Mouse (Mus musculus): ENCODE data around the gene Riox1. TPM values are rescaled to one million over a fixed set of nuclear protein-coding genes. Genes with fewer than 3 reads are reported as not detected.

Riox1 gene
- polyA plus RNA-seq, 1 experiment: 18.7 TPM

DNA sequence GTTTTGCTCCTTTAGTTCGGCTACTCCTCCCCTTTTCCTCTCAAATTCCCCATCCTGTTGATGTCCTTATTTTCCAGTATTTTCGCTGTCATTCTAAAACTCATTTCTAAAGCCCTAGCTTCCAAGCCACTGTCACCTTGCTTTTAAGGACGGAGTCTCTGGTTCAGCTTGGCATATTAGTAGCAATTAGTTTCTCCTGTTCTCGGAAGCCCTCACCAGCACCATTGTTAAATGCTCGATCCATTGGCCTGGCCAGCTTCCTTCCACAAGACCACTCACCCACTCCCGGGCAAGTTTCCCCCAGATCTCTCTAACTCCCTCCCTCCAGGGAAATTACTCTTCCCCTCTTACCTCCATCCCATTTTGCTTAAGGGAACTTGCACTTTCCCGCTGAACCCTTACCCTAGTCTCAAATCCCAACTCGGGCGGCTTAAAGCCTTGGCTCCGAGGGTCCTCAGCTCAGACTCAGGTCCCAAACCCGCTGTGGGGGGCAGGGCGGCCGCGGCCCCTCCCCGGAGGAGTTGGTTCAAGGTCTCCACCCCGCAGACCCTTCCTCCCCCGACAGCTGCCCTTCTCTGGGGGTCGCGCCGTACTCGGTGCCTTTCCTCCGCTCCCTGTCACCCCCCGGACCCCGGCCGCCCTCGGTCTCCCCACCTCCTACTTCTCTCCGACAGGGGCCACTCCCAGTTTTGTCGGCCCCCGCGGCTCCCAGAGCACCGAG lies 29.5 kb upstream of the Riox1 start:
- peaks cover 5% of the 10 kb centered on the region for H3K79me3 ChIP-seq (ENCODE audit: low read depth)
- H3K27me3 ChIP-seq (ENCODE audit: control insufficient read depth, insufficient read depth, insufficient read length): no peaks in the 10 kb centered on the region
- peaks cover 9% of the 10 kb centered on the region for H3K36me3 ChIP-seq (ENCODE audit: control insufficient read depth, insufficient read depth)
- no peak for TF ChIP-seq MYOD1 (IDR thresholded peaks at IDR 0.05; ENCODE audit: control insufficient read depth, insufficient read length, low read depth)
- TF ChIP-seq FOSL1 (IDR thresholded peaks at IDR 0.05; ENCODE audit: insufficient read depth, low read length, poor library complexity, severe bottlenecking): no peak
- TF ChIP-seq MYOG (IDR thresholded peaks at IDR 0.05; ENCODE audit: control insufficient read depth, extremely low read depth, insufficient read length): no peak
- no peak for TF ChIP-seq CEBPB (IDR thresholded peaks at IDR 0.05; ENCODE audit: low read depth)
- no peak for TF ChIP-seq CTCF (IDR thresholded peaks at IDR 0.05; ENCODE audit: control insufficient read depth, insufficient read depth, insufficient read length)
- no peak for TF ChIP-seq USF1 (IDR thresholded peaks at IDR 0.05; ENCODE audit: low read depth)
- TF ChIP-seq MAX (IDR thresholded peaks at IDR 0.05): no peak
- peak overlapping the region; percentile 79 for H3ac ChIP-seq (ENCODE audit: control insufficient read depth, insufficient read length, low read depth)
- H3K4me3 ChIP-seq (ENCODE audit: insufficient read depth, poor library complexity, severe bottlenecking): peak overlapping the region; percentile 89
- peaks cover 35% of the 10 kb centered on the region for H3K79me2 ChIP-seq (ENCODE audit: control insufficient read depth, insufficient read depth)

DNA sequence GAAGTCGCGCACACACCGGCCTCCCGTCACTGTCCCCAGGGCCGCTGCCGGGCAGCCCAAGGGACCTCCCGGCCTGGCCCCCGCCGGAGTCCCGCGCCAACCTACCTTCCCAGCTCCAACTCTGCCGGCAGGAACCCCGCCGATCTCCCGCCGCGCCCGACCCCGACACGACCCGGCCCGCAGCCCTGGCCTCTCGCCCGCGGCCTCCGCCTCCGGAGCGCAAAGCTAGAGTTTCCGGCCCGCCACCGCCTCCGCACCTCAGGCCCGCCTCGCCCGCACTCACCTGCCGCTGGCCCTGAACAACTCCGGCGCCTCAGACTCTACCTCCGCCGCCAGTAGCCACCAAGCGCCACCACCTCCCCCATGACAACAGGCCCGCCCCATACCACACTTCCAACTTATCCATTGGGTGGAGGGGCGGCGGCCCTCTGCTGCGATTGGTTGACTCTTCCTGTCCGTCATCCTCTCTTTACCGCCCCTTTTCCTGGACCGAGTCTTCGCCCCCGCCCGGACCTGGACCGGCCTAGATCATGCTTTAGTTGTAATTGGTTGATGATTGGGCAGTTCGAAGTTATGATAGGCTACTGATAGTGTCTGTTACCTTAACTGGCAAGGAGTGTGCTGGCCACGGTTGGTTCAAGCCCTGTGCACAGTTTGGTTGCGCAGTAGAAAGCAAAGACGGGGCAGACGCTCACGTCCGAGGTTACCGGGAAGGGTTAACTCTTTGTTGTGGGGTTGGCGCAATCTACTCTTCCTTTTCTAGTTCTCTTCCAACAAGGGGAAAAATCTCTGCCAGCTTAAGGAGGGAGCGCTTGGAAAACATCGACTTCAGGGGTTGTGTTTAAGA lies 28.6 kb upstream of the Riox1 start, which contains the start of gene Numb:
Numb (minus strand) TSS at position 400 of the 847 bp plus-strand sequence.
- peak within 1 kb of the TSS; percentile 79 for H3ac ChIP-seq (ENCODE audit: control insufficient read depth, insufficient read length, low read depth)
- H3K4me3 ChIP-seq (ENCODE audit: insufficient read depth, poor library complexity, severe bottlenecking): peak within 1 kb of the TSS; percentile 89
- no peaks in the 10 kb centered on the region for H3K27me3 ChIP-seq (ENCODE audit: control insufficient read depth, insufficient read depth, insufficient read length)
- H3K36me3 ChIP-seq (ENCODE audit: control insufficient read depth, insufficient read depth): peaks cover 6% of the 10 kb centered on the region
- H3K79me3 ChIP-seq (ENCODE audit: low read depth): peaks cover 3% of the 10 kb centered on the region
- H3K79me2 ChIP-seq (ENCODE audit: control insufficient read depth, insufficient read depth): peaks cover 35% of the 10 kb centered on the region
- TF ChIP-seq MYOG (IDR thresholded peaks at IDR 0.05; ENCODE audit: control insufficient read depth, extremely low read depth, insufficient read length) (no peak), CEBPB (IDR thresholded peaks at IDR 0.05; ENCODE audit: low read depth) (peak; percentile 33), MAX (IDR thresholded peaks at IDR 0.05) (peak; percentile 25)

DNA sequence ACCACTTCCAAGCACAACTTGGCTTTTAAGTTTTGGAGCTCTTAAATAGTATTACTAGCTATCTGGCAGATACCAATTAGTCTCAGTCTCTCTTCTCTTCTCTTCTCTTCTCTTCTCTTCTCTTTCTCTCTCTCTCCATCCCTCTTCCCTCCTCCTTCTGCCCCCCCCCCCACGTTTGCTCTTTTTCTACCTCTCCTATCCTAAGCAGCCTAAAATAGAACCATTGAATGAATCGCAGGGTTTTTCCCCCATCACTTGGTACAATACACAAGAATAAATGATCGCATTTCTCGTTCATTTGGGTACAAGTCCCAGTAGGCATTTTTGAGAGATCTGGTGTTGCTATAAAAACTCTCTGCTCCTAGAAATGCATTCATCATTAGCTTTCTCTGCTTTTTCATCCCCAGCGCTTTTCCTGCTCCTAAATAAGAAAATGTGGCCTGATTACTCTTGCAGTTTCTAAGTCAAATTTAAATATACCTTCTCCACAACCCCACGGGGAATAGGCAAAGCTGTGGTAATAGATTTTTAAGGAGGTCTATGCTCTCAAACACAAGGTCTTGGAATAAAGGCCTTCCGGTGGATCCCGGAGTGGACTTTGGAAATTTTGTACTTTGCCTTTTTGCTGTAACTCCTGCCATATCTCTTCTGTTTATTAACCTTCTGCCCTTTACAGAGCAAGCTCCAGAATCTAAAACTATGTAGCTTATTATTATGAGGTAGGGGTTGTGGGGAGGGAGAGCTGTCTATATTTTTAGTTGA lies 27.5 kb upstream of the Riox1 start:
- Histone ChIP-seq H3K79me2 (ENCODE audit: control insufficient read depth, insufficient read depth) (peaks cover 35% of the 10 kb centered on the region), H3ac (ENCODE audit: control insufficient read depth, insufficient read length, low read depth) (no peak overlapping the region), H3K4me3 (ENCODE audit: insufficient read depth, poor library complexity, severe bottlenecking) (peak overlapping the region; percentile 43), H3K36me3 (ENCODE audit: control insufficient read depth, insufficient read depth) (no peaks in the 10 kb centered on the region), H3K79me3 (ENCODE audit: low read depth) (peaks cover 2% of the 10 kb centered on the region), H3K27me3 (ENCODE audit: control insufficient read depth, insufficient read depth, insufficient read length) (no peaks in the 10 kb centered on the region)
- no peak for TF ChIP-seq CEBPB (IDR thresholded peaks at IDR 0.05; ENCODE audit: low read depth)
- TF ChIP-seq MYOG (IDR thresholded peaks at IDR 0.05; ENCODE audit: control insufficient read depth, extremely low read depth, insufficient read length): no peak
- no peak for TF ChIP-seq USF1 (IDR thresholded peaks at IDR 0.05; ENCODE audit: low read depth)
- TF ChIP-seq FOSL1 (IDR thresholded peaks at IDR 0.05; ENCODE audit: insufficient read depth, low read length, poor library complexity, severe bottlenecking): no peak
- no peak for TF ChIP-seq CTCF (IDR thresholded peaks at IDR 0.05; ENCODE audit: control insufficient read depth, insufficient read depth, insufficient read length)
- no peak for TF ChIP-seq MYOD1 (IDR thresholded peaks at IDR 0.05; ENCODE audit: control insufficient read depth, insufficient read length, low read depth)
- TF ChIP-seq MAX (IDR thresholded peaks at IDR 0.05): no peak

DNA sequence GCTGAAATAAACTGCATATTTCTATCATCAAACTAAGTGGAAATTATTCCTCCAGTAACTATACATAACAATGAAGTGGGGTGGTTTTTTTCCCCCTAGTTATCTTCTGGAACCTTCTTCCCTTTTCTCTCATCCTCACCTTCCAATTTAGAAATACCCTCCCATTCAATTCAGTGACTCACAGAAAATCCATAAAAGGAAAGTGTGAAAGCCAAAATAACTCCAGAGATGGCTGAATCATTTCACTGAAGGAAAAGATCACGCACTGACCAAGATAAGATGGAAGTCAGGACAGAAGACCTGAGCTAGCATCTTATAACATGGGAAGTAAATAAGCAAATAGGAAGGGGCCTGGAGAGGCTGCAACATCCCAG lies 26.9 kb upstream of the Riox1 start:
- Histone ChIP-seq H3K27me3 (ENCODE audit: control insufficient read depth, insufficient read depth, insufficient read length) (no peaks in the 10 kb centered on the region), H3K79me3 (ENCODE audit: low read depth) (peaks cover 2% of the 10 kb centered on the region), H3K79me2 (ENCODE audit: control insufficient read depth, insufficient read depth) (peaks cover 30% of the 10 kb centered on the region), H3K4me3 (ENCODE audit: insufficient read depth, poor library complexity, severe bottlenecking) (no peak overlapping the region), H3ac (ENCODE audit: control insufficient read depth, insufficient read length, low read depth) (no peak overlapping the region), H3K36me3 (ENCODE audit: control insufficient read depth, insufficient read depth) (no peaks in the 10 kb centered on the region)
- TF ChIP-seq MAX (IDR thresholded peaks at IDR 0.05) (no peak), CTCF (IDR thresholded peaks at IDR 0.05; ENCODE audit: control insufficient read depth, insufficient read depth, insufficient read length) (no peak), CEBPB (IDR thresholded peaks at IDR 0.05; ENCODE audit: low read depth) (no peak), USF1 (IDR thresholded peaks at IDR 0.05; ENCODE audit: low read depth) (no peak), MYOG (IDR thresholded peaks at IDR 0.05; ENCODE audit: control insufficient read depth, extremely low read depth, insufficient read length) (no peak), FOSL1 (IDR thresholded peaks at IDR 0.05; ENCODE audit: insufficient read depth, low read length, poor library complexity, severe bottlenecking) (no peak), MYOD1 (IDR thresholded peaks at IDR 0.05; ENCODE audit: control insufficient read depth, insufficient read length, low read depth) (no peak)

DNA sequence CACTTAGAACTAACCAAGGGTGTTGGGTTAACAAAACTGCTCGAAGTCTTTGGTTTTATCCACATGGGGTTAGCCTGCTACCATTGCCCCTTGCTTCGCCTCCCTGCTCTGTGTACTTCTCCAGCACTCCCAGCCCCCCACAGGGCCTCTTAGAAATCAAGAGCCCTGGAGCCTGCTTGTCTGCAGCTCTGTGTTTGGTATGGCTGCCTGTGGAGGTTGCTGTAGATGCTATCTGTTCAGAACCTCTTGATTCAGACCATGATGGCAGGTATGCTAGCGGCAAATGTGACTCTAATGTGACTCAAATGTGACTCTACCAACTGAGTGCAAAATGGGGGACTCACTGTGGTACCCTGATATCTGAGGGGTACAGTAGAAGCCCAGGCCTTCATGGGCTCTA lies 26.1 kb upstream of the Riox1 start:
- Histone ChIP-seq H3K79me3 (ENCODE audit: low read depth) (peaks cover 2% of the 10 kb centered on the region), H3K4me3 (ENCODE audit: insufficient read depth, poor library complexity, severe bottlenecking) (no peak overlapping the region), H3ac (ENCODE audit: control insufficient read depth, insufficient read length, low read depth) (no peak overlapping the region), H3K36me3 (ENCODE audit: control insufficient read depth, insufficient read depth) (no peaks in the 10 kb centered on the region), H3K27me3 (ENCODE audit: control insufficient read depth, insufficient read depth, insufficient read length) (no peaks in the 10 kb centered on the region), H3K79me2 (ENCODE audit: control insufficient read depth, insufficient read depth) (peaks cover 21% of the 10 kb centered on the region)
- TF ChIP-seq MYOD1 (IDR thresholded peaks at IDR 0.05; ENCODE audit: control insufficient read depth, insufficient read length, low read depth) (no peak), USF1 (IDR thresholded peaks at IDR 0.05; ENCODE audit: low read depth) (no peak), MYOG (IDR thresholded peaks at IDR 0.05; ENCODE audit: control insufficient read depth, extremely low read depth, insufficient read length) (no peak), CTCF (IDR thresholded peaks at IDR 0.05; ENCODE audit: control insufficient read depth, insufficient read depth, insufficient read length) (no peak), MAX (IDR thresholded peaks at IDR 0.05) (no peak), CEBPB (IDR thresholded peaks at IDR 0.05; ENCODE audit: low read depth) (no peak), FOSL1 (IDR thresholded peaks at IDR 0.05; ENCODE audit: insufficient read depth, low read length, poor library complexity, severe bottlenecking) (no peak)
